Mouse (Mus musculus) right cerebral cortex, postnatal 25 days (tissue): ENCODE results near the gene Gm10681.
"Not testable (repeated sequence)": the region's sequence is repeated elsewhere in the genome, so short reads cannot be mapped to it uniquely, and the experiment has no call there.

Experiments
- DNase-seq: peaks from one replicate; pipeline ENCODE4 v3.0.0; 2022

Gene Gm10681

GRCm38 (mm10) chr3:98507229-98507628 lies 81.4 kb downstream of the Gm10681 start:
- not testable (repeated sequence) for DNase-seq
